8 mouse cellular contexts compared by ENCODE assay signal in genomic region chr16:32610460-32611255, GRCm38 (mm10). TPM values are rescaled to one million over a fixed set of nuclear protein-coding genes. Genes with fewer than 3 reads are reported as not detected.
DNase-seq lines count a peak whose midpoint lies in the region; ATAC-seq and TF ChIP-seq lines count a peak whose summit lies in the region.

No protein-coding gene starts in this region.

- H3K27me3 ChIP-seq in E14TG2a.4 (ENCODE audit: insufficient read depth, low read length): no peaks in the 10 kb centered on the region
- no peaks in the 10 kb centered on the region for H3K27me3 ChIP-seq in heart, postnatal 0 days (ENCODE audit: control insufficient read depth, insufficient read depth, low read length)
- no peaks in the 10 kb centered on the region for H3K27me3 ChIP-seq in limb, embryonic 13.5 days

- no peaks in the 10 kb centered on the region for H3K9me3 ChIP-seq in E14TG2a.4 (ENCODE audit: low read length)
- H3K9me3 ChIP-seq in heart, postnatal 0 days (replicated peaks; ENCODE audit: control insufficient read depth, low read length): no peaks in the 10 kb centered on the region
- H3K9me3 ChIP-seq in limb, embryonic 13.5 days: no peaks in the 10 kb centered on the region

- no peak for TF ChIP-seq EP300 in heart, postnatal 0 days (IDR thresholded peaks at IDR 0.05; ENCODE audit: low read depth)

- peak overlapping the region; percentile 77; the same call in 1 of the 2 replicates for H3K9ac ChIP-seq in heart, postnatal 0 days (replicated peaks; ENCODE audit: low read depth, low read length)
- H3K9ac ChIP-seq in limb, embryonic 13.5 days: no peak overlapping the region

- 61% methylated on average over 5 of the region's 5 CpGs for WGBS in heart, postnatal 0 days
- WGBS in limb, embryonic 13.5 days: 77% methylated on average over 5 of the region's 5 CpGs

- H3K4me3 ChIP-seq in E14TG2a.4 (replicated peaks; ENCODE audit: low read length): peak overlapping the region; percentile 99
- H3K4me3 ChIP-seq in heart, postnatal 0 days (ENCODE audit: low read depth, low read length): peak overlapping the region; percentile 86
- H3K4me3 ChIP-seq in limb, embryonic 13.5 days: peak overlapping the region; percentile 83; the same call in 1 of the 2 replicates

- peak; percentile 25 for DNase-seq in adrenal gland, postnatal 10 days
- no peak for DNase-seq in adrenal gland, adult 18-20 months (ENCODE audit: low spot score in 2 of 2)
- no peak for DNase-seq in heart, postnatal 0 days (ENCODE audit: low spot score)
- peak; percentile 64 to 74 for DNase-seq in spleen, postnatal 10 days (ENCODE audit: low spot score in 2 of 2)
- no peak for DNase-seq in gastrocnemius, postnatal 4 days (ENCODE audit: low spot score in 2 of 2)
- DNase-seq in adrenal gland, postnatal 36 days: no peak

- H3K4me1 ChIP-seq in E14TG2a.4 (replicated peaks; ENCODE audit: low read depth, low read length): peaks cover 60% of the 10 kb centered on the region
- 0 out of 2 replicates have a peak, but pooled peaks cover 5% of the 10 kb centered on the region for H3K4me1 ChIP-seq in heart, postnatal 0 days (ENCODE audit: control insufficient read depth, insufficient read depth)
- H3K4me1 ChIP-seq in limb, embryonic 13.5 days: peaks cover 19% of the 10 kb centered on the region

- 0 out of 2 replicates have a peak overlapping the region, but pooled peaks have one; percentile 2 for H3K27ac ChIP-seq in heart, postnatal 0 days (ENCODE audit: low read depth)
- H3K27ac ChIP-seq in limb, embryonic 13.5 days: no peak overlapping the region

- no peak for ATAC-seq in heart, postnatal 0 days (ENCODE audit: insufficient read depth, low read depth)
- no peak for ATAC-seq in limb, embryonic 13.5 days (ENCODE audit: low FRiP score, low read depth)

- peak overlapping the region; percentile 96 for H3K4me2 ChIP-seq in heart, postnatal 0 days (ENCODE audit: low read depth, low read length)
- peak overlapping the region; percentile 86 for H3K4me2 ChIP-seq in limb, embryonic 13.5 days (replicated peaks)

- H3K36me3 ChIP-seq in E14TG2a.4 (ENCODE audit: insufficient read depth, low read length): peaks cover 58% of the 10 kb centered on the region
- H3K36me3 ChIP-seq in heart, postnatal 0 days (replicated peaks; ENCODE audit: control insufficient read depth, insufficient read depth, low read length): peaks cover 13% of the 10 kb centered on the region
- H3K36me3 ChIP-seq in limb, embryonic 13.5 days: peaks cover 14% of the 10 kb centered on the region

- no peak for TF ChIP-seq CTCF in E14TG2a.4 (conservative IDR thresholded peaks at IDR 0.05; ENCODE audit: low read length)
- TF ChIP-seq CTCF in heart, postnatal 0 days (IDR thresholded peaks at IDR 0.05; ENCODE audit: low read depth): no peak

RNA-seq across cellular contexts. Expression of gene Tfrc, which starts 1.9 kb away (rescaled TPM):
- total RNA-seq in adrenal gland, postnatal 10 days (2021): 100 to 1,000 TPM; 138 to 212 TPM
- 10 to 100 TPM; 19.8 to 34.3 TPM for total RNA-seq in adrenal gland, adult 18-20 months (2021)
- 35.3 and 71.7 TPM in 2 replicates for total RNA-seq in heart, postnatal 0 days (2014; rRNA removed; ENCODE audit: low replicate concordance)
- 46.5 and 57.1 TPM in 2 replicates for polyA plus RNA-seq in heart, postnatal 0 days (2015; fragmentation: Nextera tagmentation; extraction: Ambion mirVana)
- 22.4 and 24.2 TPM in 2 replicates for polyA plus RNA-seq in limb, embryonic 13.5 days (2015; fragmentation: Nextera tagmentation; extraction: Ambion mirVana)
- total RNA-seq in gastrocnemius, postnatal 4 days (2021): 100 to 1,000 TPM in 1 of 2 experiments, 10 to 100 TPM in 1; 83.5 to 124 TPM
- total RNA-seq in adrenal gland, postnatal 36 days (2021): 10 to 100 TPM; 21.2 to 75.7 TPM

RNA-seq across cellular contexts. Expression of gene Tnk2, which starts 33.0 kb away (rescaled TPM):
- total RNA-seq in adrenal gland, postnatal 10 days (2021): 10 to 100 TPM; 45.1 to 85.2 TPM
- 10 to 100 TPM; 29.9 to 33.1 TPM for total RNA-seq in adrenal gland, adult 18-20 months (2021)
- 9.4 and 14.2 TPM in 2 replicates for total RNA-seq in heart, postnatal 0 days (2014; rRNA removed; ENCODE audit: low replicate concordance)
- polyA plus RNA-seq in heart, postnatal 0 days (2015; fragmentation: Nextera tagmentation; extraction: Ambion mirVana): 6.0 and 7.0 TPM in 2 replicates
- 12.2 and 12.8 TPM in 2 replicates for polyA plus RNA-seq in limb, embryonic 13.5 days (2015; fragmentation: Nextera tagmentation; extraction: Ambion mirVana)
- total RNA-seq in gastrocnemius, postnatal 4 days (2021): 10 to 100 TPM; 79.9 to 82.7 TPM
- total RNA-seq in adrenal gland, postnatal 36 days (2021): 10 to 100 TPM; 31.1 to 36.4 TPM

Comparison
In these comparisons a context has a peak if more than half of its experiments do, and no peak if none do; other contexts are left out.
1. DNase-seq: peak in adrenal gland, postnatal 10 days (single experiment) and spleen, postnatal 10 days (2 of 2); none in adrenal gland, adult 18-20 months (0 of 2), heart, postnatal 0 days (single experiment), gastrocnemius, postnatal 4 days (0 of 2) and adrenal gland, postnatal 36 days (0 of 2).
2. Peak in every context shown above with its lines, with median percentiles within 50 percentile points of each other: H3K4me3 ChIP-seq.